Mouse (Mus musculus): ENCODE data around the gene Banp.

Gene Banp

DNA sequence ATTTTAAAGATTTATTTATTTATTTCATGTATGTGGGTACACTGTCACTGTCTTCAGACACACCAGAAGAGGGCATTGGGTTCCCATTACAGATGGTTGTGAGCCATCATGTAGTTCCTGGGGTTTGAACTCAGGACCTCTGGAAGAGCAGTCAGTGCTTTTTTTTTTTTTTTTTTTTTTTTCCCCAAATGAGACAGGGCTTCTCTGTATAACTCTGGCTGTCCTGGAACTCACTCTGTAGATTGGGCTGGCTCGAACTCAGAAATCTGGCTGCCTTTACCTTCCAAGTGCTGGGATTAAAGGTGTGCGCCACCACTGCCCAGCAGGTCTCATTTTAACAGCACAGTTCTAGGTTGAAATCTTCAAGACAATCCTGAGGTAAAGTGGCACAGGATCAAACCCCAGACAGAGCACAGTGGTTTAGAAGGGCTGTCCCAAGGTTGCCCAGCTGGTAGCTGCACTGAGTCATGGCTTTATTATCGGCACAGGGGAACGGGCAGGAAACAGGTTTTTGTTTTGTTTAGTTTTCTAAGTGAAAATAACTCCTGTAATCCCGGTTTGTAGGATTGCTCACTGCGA is at the start of gene Banp:
Gene Banp, plus strand, starts transcription at position 529 of the 579 bp plus-strand sequence.
- DNase-seq: no peak

DNA sequence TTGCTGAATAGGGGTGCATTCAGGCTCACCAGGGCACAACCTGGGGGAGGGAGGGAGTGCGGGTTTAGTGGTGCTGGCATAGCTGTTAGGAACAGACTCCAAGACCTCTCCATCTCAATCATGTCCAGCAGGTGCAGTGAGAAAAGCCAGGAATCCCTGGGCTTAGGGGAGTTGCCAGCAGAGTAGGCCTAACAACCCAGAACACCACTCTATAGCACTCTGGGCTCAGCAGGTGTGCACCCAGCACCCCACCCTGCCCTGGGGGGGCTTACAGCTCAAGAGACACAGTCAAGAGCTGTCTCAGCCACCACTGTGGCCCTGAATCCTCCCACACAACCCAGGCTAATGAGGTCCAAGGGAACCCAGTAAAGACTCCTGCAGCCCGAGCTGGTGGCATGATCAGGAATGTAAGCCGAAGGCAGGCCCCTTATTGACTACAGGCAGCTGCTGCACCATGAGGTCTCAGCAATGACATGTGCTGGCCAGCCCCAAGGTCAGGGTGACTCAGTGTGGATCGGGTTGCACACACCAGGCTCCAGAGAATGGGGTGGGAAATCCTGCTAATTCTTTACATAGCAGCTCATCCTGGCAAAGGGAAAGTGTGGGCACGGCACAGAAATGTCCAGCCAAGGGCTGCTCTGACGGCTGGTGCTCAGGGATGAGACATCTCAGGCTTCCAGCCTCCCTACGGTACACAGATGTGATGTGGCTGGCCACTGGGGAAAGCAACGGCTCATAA is 47.9 kb upstream of the Banp start:
- DNase-seq: no peak

DNA sequence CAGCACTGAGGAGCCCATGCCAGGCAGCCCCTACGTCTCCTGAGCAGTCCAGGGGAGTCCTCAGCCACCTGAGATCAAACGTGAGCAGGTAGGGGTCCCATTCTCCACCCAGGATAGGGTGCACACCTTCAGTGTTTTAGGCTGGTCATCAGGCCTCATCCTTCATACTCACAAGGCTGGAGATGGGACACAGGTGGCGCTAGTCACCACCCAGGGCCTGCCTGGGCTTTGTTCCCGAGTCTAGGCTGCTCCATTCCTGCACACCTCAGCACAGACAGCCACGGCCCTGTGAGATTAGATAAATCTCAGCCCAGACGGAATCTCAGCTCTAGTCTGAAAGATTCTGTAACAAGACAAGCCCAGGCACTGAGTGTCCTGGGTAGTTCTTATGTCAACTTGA is 45.6 kb upstream of the Banp start:
- DNase-seq: peak; percentile 76 to 78

DNA sequence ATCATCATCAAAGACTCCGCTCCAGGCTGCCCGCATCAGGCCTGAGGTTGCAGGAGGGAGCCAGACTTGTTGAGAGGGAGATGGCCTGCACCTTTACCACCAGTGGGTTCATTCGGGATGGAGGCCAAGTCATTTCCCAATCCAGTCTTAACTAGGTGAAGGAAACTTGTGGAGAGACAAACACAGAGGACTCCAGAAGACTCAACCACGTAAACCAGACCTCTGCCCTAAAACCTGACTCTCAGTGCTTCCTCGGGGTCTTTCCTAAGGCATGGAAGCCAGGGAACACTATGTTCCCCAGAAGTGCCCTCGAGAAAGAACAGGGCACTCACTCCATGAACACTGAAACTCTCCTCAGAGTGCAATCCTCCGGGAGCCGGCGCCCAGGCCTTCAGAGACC is 44.6 kb upstream of the Banp start:
- no peak for DNase-seq

GRCm38 (mm10) chr8:121905420-121905819 is 44.1 kb upstream of the Banp start:
- DNase-seq: no peak

DNA sequence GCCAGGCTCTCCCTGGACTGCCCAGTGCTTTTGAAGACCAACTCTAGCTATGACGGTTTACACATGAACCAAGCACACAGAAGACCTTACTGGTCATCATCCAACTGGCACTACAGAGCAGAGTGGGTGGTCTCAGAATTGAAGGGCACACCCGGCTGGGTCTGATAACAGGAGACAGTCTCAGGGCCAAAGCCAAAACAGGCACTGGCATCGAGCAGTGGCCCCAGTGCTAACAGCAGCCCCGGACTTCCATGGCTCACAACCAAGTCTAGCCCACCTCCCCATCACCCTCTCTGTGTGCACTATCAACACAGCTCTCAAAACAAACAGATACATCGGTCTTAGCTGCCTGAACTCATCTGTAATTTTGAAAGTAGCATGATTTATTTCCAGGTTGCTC is 43.7 kb upstream of the Banp start:
- no peak for DNase-seq

GRCm38 (mm10) chr8:121906542-121907512 is 42.7 kb upstream of the Banp start:
- DNase-seq: no peak

DNA sequence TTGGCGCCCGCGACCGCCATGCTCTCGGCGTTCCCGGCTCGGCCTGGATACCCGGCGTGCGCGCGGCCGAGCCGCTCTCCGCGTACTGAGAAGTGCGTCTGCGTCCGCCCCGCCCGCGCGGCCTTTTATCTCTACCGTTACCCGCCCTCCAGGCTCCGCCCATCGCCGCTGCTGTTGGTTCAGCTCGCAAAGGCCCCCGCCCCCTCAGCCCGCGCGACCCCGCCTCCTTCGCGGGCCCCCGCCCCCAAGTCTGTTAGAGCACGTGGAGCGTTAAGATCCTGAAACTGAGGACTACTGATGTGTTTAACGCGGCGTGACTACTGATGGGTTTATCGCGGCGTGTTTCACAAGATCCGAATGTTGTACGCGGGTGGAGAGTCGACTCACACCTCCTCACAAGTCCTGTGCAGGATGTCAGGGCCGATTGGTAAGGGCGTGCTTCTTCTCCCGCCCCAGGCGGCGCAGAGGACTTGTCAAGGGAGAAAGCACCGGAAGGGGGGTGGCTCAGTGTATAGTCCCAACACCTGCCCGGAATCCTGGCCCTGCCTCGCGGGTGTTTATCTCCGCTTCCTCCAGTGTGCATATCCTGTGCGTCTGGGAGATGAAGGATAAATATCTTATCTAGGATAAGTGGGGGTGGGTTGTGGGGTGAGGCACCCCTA is 41.8 kb upstream of the Banp start, which contains the start of gene Slc7a5:
Gene Slc7a5, minus strand, starts transcription at position 108 of the 662 bp plus-strand sequence.
- DNase-seq: peak; percentile 97 to 98

GRCm38 (mm10) chr8:121908378-121909147 is 41.0 kb upstream of the Banp start:
- DNase-seq: no peak

- DNase-seq: no peak
Observed at GRCm38 (mm10) chr8:121909148-121909541, 40.4 kb upstream of the Banp start.

GRCm38 (mm10) chr8:121909663-121910062 is 39.9 kb upstream of the Banp start:
- DNase-seq: peak; percentile 82 to 91

DNA sequence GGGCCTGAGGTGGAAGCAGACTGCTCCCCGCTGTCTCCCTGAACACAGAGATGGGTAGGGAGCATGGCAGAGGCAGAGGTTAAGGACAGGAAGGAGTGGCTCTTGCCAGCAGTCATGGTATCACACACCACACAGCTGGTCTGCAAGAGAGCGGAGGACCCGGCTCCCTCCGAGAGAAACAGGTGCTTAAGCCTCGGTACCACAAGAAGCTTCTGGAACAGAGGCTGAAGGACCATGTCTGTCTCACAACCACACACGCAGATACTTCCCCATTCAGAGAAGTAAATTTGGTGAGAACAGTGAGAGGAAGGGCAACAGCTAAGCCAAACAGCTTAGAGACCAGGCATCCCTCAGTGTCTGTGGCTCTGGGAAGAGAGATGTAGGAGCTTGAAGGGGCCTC is 38.1 kb upstream of the Banp start:
- no peak for DNase-seq

DNA sequence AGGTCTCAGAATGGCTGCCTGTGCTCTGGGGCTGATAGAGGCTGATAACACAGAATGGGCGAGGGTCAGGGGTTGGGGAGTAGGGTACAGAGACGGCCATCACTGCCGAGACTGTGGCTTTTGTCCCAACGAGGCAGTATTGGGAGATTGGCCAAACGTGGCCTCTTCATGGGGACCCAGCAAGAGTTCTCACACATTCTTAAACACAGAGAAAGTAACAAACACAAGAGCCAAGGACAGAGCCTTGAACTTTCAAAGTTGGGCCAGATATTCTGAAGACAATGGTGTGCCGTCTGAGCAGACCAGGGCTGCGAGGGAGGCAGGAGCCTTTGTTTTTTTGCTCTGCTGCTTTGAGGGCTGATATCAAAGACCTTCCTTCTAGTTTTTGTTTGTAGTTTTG is 37.6 kb upstream of the Banp start:
- DNase-seq: no peak

DNA sequence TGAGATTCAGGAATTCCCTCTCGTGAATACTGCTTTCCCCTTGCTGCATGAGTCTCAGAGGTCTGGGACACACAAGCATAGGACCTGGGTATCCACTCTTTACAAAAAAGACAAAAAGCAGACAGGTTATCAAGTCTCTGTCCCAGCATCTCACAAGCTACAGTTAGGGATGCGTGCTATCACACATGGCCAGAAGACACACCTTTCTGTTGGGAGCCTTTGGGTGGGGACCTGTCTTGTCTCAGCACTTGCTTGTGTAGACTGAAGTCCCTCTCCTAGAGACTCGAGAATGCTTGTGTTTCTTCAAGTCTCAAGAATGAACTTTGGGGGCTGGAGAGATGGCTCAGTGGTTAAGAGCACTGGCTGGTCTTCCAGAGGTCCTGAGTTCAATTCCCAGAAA is 36.7 kb upstream of the Banp start:
- DNase-seq: no peak

GRCm38 (mm10) chr8:121913378-121913777 is 36.2 kb upstream of the Banp start:
- DNase-seq: no peak

DNA sequence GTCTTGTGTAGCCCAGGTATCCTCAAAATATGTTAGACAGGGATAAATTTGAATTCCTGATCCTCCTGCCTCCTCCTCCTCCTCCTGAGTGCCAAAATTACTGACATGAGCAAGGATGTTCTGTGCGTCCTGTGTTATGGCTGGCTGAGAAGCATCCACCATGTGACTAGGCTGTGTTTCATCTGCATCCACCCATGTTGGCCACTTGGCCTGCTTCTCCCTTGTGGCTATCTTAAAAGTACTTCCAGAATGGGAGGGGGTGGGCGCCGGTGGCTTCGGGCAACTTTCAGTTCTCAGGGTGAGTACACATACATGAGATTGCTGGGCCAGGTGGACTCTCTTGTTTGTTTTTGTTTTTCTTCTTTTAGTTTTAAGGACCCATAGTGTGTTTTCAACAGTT is 30.4 kb upstream of the Banp start:
- no peak for DNase-seq

- no peak for DNase-seq
Observed at GRCm38 (mm10) chr8:121919731-121920130, 29.8 kb upstream of the Banp start.

- DNase-seq: no peak
Observed at GRCm38 (mm10) chr8:121921582-121921981, 28.0 kb upstream of the Banp start.

DNA sequence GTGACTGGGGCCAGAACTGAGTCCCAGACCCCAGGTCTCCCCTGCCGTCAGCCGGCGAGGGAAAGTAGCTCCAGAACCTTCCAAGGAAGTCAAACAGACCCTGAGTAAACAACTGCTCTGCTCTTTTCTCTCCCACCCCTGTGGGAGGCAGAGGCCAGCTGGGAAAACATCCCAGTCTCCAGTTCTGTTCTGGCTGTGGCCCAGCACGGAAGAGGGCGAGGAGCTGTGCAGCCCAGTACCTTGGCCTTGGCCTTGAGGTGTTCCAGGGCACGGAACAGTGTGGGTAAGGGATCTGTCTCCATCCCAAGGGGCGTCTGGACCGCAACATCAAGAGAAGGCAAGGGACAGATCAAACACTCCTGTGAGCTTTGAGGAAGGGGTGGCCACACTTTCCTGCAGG is 27.4 kb upstream of the Banp start:
- DNase-seq: no peak

GRCm38 (mm10) chr8:121924681-121925080 is 24.9 kb upstream of the Banp start:
- DNase-seq: no peak

GRCm38 (mm10) chr8:121925624-121926023 is 23.9 kb upstream of the Banp start:
- peak; percentile 78 to 82 for DNase-seq

DNA sequence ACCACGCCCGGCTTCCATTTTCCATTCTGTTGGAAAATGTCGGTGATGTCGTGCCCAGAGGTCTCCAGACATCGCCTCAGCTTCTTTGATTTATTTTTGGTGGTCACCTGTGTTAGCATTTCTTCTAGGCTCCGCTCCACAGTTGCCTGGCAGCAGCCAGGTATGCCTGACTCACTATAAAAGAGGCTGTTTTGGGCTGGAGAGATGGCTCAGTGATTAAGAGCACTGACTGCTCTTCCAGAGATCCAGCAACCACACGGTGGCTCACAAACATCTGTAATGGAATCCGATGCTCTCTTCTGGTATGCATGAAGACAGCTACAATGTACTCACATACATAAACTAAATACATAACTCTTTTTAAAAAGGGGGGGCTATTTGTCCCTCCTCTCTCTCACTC is 23.3 kb upstream of the Banp start:
- no peak for DNase-seq
